Mouse (Mus musculus) hematopoietic stem cell, adult 5-6 weeks (primary cell): ENCODE results near the gene F2rl1. TPM values are rescaled to one million over a fixed set of nuclear protein-coding genes. Genes with fewer than 3 reads are reported as not detected.
"Not testable (repeated sequence)": the region's sequence is repeated elsewhere in the genome, so short reads cannot be mapped to it uniquely, and the experiment has no call there.

Experiments
- ATAC-seq, 2 experiments: fragments of 125-278 bp in 1 of 2; replicated peaks in 1 of 2; 2 replicates each; pipeline ENCODE4 v1.8.0; 2016 to 2017; ENCODE audit warnings: inconsistent platforms in 2 of 2, mild to moderate bottlenecking in 2 of 2, moderate number of reproducible peaks in 2 of 2, low read depth in 1 of 2, moderate TSS enrichment in 1 of 2; ENCODE audit not compliant: low FRiP score in 2 of 2, poor library complexity in 2 of 2, severe bottlenecking in 2 of 2, insufficient read depth in 1 of 2, low TSS enrichment in 1 of 2
- total RNA-seq: library from RNA; stranded (forward); fragments of 172-1452, 232-1000 nt; gene quantifications from 2 replicates; pipeline ENCODE4 v1.2.3, GENCODE M21; 2017

F2rl1 gene
- total RNA-seq, 1 experiment from 2014 or later = not detected

GRCm38 (mm10) chr13:95536117-95536493, 11.1 kb upstream of the F2rl1 start:
- ATAC-seq = no peak

- ATAC-seq = no peak
These were observed 10.6 kb upstream of the F2rl1 start for GRCm38 (mm10) chr13:95535461-95536116.

DNA sequence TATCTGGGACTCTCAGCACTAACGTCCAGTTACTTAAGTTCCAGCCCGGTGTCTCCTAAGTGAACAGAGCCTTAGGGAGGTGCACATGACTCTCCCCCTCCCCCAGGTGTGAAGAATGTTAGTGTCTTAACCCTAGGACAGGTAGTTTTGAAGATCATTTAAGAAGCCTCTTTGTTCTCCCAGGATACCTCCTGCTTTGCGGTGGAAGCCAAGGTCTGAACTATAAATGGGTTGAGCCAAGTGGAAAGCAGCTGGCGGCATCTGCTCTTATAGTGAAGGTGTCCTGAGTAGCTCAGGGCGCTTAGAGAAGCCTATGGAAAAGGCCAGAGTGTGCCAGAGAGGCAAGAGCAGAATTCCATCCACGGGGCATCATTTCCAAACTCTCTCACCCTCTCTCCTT, 10.0 kb upstream of the F2rl1 start:
- ATAC-seq = no peak

GRCm38 (mm10) chr13:95534131-95534561, 9.1 kb upstream of the F2rl1 start:
- ATAC-seq = no peak

GRCm38 (mm10) chr13:95533640-95534039, 8.6 kb upstream of the F2rl1 start:
- ATAC-seq = no peak

DNA sequence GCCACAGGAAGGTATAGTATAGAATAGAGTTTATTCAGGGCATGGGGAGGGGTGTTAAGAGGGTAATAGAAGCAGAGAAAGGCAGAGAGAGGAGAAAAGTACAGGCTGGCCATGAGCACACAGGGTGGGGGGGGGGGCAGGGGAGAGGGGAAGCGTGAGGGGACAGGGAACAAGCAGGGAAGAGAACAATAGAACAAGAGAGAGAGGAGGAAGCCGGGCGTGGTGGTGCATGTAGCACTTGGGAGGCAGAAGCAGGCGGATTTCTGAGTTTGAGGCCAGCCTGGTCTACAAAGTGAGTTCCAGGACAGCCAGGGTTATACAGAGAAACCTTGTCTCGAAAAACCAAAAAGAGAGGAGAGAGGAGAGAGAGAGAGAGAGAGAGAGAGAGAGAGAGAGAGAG, 8.1 kb upstream of the F2rl1 start:
- not testable (repeated sequence) for ATAC-seq

DNA sequence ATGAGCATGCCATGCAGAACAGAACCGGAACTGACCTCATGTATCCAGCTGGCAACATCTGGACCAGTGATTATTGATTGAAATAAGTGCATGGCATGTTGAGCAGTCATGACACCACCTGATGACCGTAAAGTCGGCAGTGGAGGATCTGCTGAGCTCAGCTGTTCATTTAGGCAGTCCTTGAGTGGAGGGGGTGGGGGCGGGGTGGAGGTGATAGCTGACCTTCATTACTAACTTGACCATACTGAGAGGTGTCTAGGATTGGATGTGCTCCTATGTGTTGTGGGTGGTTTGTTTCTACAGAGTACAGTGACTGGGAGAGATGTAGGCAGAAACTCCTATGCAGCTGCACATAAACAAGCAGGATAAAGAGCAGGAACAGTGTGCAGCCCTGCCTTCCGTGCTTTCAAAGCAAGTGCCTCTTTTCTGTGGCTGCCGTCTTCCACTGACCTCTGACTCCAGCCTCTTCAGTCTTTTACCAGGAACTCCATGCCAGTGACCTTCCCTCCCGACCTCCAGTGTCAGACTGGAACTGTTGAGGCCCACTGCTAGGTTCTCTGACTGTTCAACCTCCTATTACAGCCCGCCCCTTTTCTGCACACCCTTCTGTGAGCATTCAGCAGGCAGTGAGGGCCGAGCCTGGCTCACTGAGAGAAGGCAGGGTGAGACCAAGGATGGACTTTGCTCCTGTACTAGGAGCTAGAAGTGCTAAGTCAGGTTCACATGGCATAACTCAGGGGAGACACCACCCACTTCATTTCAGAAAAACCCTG, 6.4 kb upstream of the F2rl1 start:
- ATAC-seq = no peak

GRCm38 (mm10) chr13:95529246-95529645, 4.2 kb upstream of the F2rl1 start:
- no peak for ATAC-seq

GRCm38 (mm10) chr13:95524424-95524673, 678 bp downstream of the F2rl1 start:
- peak; percentile 13 to 45; a peak in 2 of 4 replicates for ATAC-seq

- peak; percentile 24 to 25; a peak in 3 of 4 replicates for ATAC-seq
These were observed 1.2 kb downstream of the F2rl1 start for GRCm38 (mm10) chr13:95523659-95524423.

DNA sequence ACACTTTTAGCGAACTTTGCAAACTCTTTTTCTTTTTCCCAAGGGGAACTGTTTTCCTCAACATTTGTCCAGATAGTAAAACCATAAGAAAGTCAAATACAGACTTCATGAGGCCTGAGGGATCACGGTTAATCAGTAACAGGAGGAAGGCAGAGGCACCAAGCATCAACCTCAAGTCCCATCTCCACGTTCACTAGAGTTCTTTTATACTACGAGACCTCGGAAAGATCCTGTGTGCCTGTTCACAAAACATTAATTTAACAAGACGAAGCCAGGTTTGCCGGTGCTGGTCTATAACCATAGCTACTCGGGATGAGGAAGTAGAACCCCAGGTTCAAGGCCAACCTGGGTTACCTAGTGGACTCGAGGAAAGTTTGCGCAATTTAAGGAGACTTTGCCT, 2.9 kb downstream of the F2rl1 start:
- no peak for ATAC-seq

DNA sequence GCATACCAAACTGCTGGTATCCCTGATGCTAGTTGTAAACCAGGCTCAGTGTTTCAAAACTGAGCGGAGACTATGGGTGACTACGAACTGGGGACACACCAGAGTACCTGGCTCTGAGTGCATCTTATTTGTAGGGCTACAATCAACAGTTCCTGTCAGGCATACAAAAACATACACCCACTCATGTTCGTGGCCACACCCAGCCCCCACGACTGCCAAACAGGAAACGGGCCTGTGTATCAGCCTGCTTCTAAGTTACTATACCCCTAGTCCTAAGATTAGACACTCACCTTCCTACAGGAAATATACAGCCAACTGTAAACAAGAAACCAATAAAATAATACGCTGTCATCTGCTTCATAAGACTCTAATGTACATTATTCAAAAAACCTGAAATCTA, 4.0 kb downstream of the F2rl1 start:
- no peak for ATAC-seq

DNA sequence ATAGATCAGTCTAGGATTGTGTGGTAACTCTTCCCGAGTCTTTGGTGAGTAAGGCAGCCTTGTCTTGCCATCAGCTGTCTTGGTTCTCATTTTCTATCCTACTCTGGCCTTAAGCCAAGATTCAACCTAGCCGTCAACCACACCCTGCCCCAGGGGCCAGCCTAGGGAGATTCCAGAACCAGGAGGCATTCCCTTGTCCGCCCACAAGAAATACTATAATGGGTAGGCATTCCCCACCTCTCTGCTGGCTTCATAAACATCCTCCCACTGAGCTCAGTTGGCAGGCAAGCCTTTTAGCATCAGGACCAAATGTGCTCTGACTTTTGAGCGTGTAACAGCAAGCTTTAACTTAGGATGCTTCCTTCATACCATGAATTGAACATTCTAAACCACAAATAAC, 10.3 kb downstream of the F2rl1 start:
- no peak for ATAC-seq

DNA sequence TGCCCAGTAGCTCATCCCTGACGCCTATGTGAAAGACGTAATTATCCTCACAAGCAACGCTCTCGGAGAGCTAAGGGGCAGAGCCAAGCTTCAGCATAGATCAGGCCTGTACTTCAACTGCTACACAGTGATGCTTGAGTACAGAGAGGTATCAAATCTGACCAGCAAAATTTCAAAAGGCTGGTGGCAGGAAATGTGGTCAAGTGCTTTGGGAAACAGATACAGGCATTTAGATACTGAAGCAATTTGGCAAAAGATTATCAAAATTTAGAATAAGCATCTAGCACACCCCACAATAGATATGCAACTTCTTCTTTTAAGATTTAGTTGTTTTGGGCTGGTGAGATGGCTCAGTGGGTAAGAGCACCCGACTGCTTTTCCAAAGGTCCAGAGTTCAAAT, 15.0 kb downstream of the F2rl1 start:
- ATAC-seq = no peak

- ATAC-seq = no peak
These were observed 21.6 kb downstream of the F2rl1 start for GRCm38 (mm10) chr13:95503279-95503917.

DNA sequence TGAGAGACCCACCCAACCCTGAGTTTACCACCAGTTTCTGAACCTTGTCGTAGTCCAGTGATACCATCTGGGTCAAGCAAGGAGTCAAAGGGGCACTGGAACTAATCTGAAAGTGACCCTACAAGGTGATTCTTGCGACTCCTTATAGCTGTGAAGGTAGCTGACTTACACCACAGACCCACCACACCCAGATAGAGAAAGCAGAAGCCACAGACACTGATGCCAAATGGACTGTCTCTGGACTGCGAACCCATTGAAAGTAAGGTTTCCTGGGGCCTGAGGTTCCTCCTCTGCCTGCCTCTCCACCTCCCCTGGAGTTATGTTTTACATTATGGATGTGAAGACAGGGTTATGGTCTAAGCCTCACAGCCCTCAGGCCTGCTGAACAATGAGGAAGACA, 28.4 kb downstream of the F2rl1 start:
- ATAC-seq = no peak

- ATAC-seq = no peak
These were observed 30.2 kb downstream of the F2rl1 start for GRCm38 (mm10) chr13:95494812-95495211.

DNA sequence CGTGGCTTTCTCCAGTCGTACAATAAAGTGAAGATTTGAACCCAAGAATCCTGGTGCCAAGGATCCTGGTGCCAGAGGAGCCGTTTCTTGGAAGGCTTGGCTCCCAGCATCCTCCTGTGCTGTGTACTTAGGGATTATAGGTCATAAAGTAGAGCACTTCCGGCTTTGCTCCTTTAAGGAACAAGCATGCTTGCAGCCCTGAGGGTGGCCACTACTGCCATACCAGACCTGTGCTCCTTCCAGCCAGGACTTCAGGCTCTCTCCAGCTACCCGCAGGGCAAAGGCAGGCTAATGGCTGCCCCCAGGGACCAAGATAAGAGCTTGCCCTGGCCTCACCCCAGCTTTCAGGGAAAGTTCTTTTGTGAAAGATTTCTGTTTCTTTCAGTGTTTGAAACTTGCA, 31.7 kb downstream of the F2rl1 start:
- no peak for ATAC-seq
